Mouse (Mus musculus): ENCODE data around the gene Tec.
A peak's percentile ranks its signal among the peaks of the same experiment; 100 is the strongest.
"Not testable (repeated sequence)": the region's sequence is repeated elsewhere in the genome, so short reads cannot be mapped to it uniquely, and the experiment has no call there.

Tec gene

DNA sequence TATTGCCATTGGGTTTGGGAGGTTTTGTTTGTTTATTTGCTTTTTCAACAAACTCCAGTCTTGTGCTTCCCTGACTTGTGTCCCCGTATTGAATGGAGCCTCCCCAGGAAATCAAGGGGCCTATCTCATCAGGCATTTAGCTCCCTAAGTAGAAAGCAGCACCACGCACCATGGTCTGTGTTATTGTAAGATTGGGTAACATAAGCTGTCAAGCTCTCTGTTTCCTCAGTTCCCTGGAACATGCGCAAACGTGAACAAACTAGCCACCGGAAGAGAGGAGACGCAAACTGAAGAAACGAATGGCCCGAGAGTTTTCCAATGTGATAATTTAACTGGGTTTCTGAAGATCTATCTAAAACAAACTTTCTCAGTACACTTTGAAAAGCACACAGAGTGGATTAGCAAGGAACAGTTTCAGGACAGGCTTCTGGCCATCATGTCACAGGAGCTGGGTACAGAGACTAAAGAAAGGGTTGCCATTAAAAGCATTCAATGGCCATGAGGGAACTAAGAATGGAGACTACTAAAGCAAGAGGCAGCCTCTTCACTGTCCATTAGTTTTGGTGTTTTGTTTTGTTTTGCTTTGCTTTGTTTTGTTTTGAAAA lies 48.1 kb downstream of the Tec start:
- DNase-seq (ENCODE audit: low spot score in 2 of 2) = no peak

GRCm38 (mm10) chr5:72818513-72819180 lies 49.6 kb downstream of the Tec start:
- no peak for DNase-seq (ENCODE audit: low spot score in 2 of 2)

GRCm38 (mm10) chr5:72817523-72818091 lies 50.7 kb downstream of the Tec start:
- no peak for DNase-seq (ENCODE audit: low spot score in 2 of 2)

DNA sequence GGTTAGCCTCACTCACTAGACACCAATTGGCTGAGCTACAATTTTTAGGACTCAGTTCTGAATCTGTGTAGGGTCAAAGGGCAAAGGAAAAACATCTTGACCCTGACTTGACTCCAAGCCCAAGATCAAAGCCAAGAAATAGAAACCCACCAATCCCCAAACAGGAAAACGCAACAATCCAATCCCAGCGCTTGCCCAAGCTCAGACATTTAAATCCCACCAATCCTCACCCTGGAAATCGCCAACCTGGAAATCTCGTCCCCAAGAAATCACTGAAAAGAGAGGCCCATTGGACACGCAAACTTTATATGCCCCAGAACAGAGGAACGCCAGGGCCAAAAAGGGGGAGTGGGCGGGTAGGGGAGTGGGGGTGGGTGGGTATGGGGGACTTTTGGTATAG lies 51.3 kb downstream of the Tec start:
- not testable (repeated sequence) for DNase-seq (ENCODE audit: low spot score in 2 of 2)

- DNase-seq (ENCODE audit: low spot score in 2 of 2) = no peak
Measured at GRCm38 (mm10) chr5:72816491-72816890, 51.8 kb downstream of the Tec start.

DNA sequence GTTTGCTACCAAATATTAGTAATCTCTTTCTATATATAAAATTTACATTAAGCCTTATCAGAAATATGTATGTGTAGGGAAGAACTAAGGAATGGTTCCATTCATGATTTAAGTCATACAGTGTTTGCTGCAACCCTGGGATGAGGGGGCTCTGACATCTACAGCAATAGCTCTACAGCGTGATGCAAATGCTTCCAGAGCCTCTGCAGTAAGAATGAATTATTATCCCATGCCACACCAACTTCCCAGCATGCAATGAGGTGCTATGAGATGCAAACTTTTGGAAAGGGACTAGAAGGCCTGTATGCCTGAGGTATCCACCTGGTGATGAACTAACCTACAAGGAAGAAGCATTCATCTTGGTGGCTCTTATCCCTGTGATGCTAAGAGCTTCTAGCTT lies 52.2 kb downstream of the Tec start:
- no peak for DNase-seq (ENCODE audit: low spot score in 2 of 2)

- no peak for DNase-seq (ENCODE audit: low spot score in 2 of 2)
Measured at GRCm38 (mm10) chr5:72815361-72815760, 52.9 kb downstream of the Tec start.

DNA sequence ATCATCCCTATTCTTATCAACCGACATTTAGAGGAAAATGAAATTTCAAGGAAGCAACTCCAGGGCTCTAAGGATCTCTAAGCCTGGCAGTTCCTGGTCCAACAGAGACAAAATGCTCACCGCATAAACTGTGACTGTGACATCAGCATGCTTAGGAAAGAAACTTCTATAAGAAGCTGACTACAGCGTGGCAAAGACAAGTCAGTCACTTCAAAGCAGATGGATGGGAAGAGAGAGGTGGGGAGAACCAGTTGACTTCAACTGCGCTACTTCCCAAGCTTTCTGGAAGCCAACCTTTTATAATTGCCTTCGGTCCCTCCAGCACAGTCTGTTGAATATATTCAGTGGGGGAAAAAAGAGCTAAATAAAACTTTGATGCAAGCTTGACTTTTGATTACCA lies 54.2 kb downstream of the Tec start:
- no peak for DNase-seq (ENCODE audit: low spot score in 2 of 2)

GRCm38 (mm10) chr5:72812908-72813307 lies 55.4 kb downstream of the Tec start:
- DNase-seq (ENCODE audit: low spot score in 2 of 2) = no peak

DNA sequence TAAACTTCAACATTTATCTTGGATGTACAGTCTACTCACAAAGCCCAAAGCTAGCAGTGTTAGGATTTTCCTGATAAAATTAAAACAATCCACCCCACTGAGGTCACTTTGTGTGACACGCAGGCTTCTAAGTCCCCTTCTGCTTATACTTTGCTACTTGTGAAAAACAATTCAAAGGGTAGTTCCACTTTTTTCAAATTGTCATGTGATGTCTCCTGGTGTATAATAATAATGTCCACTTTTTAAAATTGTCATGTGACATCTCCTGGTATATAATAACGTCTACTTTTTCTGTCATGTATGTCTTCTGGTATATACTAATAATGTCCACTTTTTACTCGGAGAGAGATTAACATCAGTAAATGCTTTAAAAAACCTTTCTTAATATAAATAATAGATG lies 56.0 kb downstream of the Tec start:
- no peak for DNase-seq (ENCODE audit: low spot score in 2 of 2)

GRCm38 (mm10) chr5:72811397-72811796 lies 56.9 kb downstream of the Tec start:
- no peak for DNase-seq (ENCODE audit: low spot score in 2 of 2)

DNA sequence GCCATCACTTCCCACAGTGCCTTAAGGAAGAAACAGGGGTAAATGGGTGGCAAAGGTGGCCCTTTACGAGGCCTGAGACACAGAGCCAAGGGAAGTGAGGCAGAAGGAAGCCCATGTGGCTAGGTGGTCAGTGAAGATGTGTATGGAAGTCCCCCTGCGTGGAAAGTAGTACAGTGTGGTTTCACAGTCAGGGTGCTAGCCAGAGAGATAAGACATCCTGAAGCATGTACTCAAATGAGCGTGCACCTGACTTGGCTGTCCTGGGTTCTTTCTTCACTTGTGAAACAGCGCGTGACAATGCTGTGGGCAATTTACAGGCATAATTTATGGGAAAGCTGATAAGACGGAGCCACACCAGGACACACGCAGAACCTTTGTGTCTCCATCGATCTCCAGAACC lies 57.3 kb downstream of the Tec start:
- no peak for DNase-seq (ENCODE audit: low spot score in 2 of 2)

- no peak for DNase-seq (ENCODE audit: low spot score in 2 of 2)
Measured at GRCm38 (mm10) chr5:72809480-72809879, 58.8 kb downstream of the Tec start.

DNA sequence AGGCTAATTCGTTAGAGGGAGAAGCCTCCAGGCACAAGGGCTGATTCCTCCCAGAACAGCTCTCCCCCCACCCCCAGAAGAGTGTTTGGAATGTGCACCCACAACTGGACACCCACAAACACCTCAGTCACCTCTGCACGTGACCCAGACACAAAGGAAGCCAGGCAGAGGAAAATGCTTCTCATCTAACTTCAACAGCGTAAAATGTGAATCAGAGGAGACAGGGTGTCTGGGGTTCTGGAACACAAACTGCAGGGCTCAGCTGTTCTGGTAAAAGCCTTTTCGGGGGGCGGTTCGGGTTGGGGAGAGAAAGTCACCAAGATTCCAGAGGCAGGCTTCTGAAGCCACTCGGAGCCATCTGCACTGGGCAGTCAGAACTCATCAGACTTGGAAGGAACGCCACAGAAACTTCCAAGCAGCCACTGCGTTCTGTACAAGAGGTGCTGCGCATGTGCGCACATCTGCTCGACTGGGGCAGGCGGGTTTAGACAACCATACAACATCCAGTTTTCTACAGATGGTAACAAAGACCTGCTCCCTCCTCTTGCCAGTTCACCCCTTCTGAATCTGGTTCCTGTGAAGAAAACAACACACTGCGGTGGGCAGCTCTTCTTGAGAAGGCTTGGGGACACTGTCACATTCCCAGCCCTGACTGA lies 59.7 kb downstream of the Tec start:
- no peak for DNase-seq (ENCODE audit: low spot score in 2 of 2)

DNA sequence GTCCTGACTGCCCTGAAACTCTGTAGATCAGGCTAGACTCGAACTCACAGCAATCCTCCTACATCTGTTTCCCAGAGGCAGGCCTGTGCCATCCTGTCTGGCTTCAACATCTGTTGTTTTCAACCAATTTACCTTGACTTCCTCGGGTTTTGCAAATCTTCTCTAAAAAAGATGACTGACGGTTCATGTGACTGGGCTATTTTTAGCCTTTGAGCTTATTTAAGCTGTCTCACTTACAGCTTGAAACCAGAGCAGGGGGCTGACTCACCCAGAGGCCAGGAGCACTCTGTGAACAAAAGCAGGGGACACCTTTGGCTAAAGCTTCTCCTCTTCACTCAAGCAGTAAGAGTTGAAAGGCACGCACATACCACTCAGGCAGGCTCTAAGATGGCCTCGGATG lies 65.4 kb downstream of the Tec start:
- DNase-seq (ENCODE audit: low spot score in 2 of 2) = no peak

- DNase-seq (ENCODE audit: low spot score in 2 of 2) = no peak
Measured at GRCm38 (mm10) chr5:72798563-72798962, 69.7 kb downstream of the Tec start.

GRCm38 (mm10) chr5:72796186-72796613 lies 72.1 kb downstream of the Tec start:
- peak in 1 of 2 experiments; percentile 19 for DNase-seq (ENCODE audit: low spot score in 2 of 2)

DNA sequence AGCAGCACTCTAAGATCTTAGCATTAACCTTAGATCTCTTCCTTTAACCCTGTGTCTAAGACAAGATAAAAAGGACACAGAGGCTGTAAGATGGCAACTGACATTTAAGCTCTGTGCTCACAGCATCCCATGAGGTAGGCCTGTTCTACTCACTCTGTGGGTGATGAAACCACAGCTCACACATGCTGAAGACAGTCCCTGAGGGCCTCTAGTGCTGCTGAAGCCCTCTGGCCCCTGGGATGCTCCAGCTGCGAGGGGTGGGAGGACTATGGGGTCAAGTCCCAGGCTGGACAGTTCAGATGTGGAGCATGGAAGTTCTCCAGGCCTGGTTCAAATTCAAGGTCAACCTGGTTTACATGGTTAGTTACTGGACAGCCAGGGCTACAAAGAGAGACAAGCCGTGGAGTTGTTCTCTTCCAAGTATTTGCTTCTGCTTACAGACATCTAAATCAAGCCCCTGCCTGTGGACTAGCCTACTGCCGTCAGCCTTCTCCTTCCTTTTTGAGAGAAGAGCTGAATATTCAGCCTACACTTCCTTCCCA lies 74.9 kb downstream of the Tec start:
- DNase-seq (ENCODE audit: low spot score in 2 of 2) = no peak

DNA sequence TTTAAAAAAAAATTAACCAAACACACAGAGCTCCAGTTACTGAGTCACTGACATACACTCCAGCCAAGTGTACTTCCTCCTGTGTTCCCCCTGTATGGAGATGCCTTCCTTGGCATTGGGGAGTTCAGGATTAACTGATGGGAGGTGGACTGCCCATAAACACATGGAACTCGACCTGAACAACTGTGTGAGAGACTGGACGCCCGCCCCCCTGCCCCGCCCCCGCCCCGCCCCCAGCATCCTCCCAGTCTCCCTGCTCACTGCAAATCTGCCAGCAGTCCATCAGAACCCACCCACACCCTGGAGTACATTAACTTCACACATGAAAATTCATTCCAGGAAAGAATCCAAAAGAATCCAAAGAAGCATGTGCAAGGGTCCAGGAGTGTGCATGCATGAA lies 76.5 kb downstream of the Tec start:
- DNase-seq (ENCODE audit: low spot score in 2 of 2) = no peak

GRCm38 (mm10) chr5:72791386-72791785 lies 76.9 kb downstream of the Tec start:
- DNase-seq (ENCODE audit: low spot score in 2 of 2) = no peak

- DNase-seq (ENCODE audit: low spot score in 2 of 2) = no peak
Measured at GRCm38 (mm10) chr5:72785451-72785850, 82.8 kb downstream of the Tec start.

- DNase-seq (ENCODE audit: low spot score in 2 of 2) = no peak
Measured at GRCm38 (mm10) chr5:72784719-72785118, 83.6 kb downstream of the Tec start.

GRCm38 (mm10) chr5:72783957-72784356 lies 84.3 kb downstream of the Tec start:
- DNase-seq (ENCODE audit: low spot score in 2 of 2) = no peak
